Mouse (Mus musculus) adrenal gland, adult 18-20 months (tissue): ENCODE measurements around the gene Olfr1420. TPM values are rescaled to one million over a fixed set of nuclear protein-coding genes. Genes with fewer than 3 reads are reported as not detected.
"Not testable (repeated sequence)": the region's sequence is repeated elsewhere in the genome, so short reads cannot be mapped to it uniquely, and the experiment has no call there.

Experiments
- DNase-seq, 2 experiments: peaks; one replicate each; pipeline ENCODE4 v3.0.0; 2021 to 2022; ENCODE audit warnings: low spot score in 2 of 2
- long read RNA-seq, 2 experiments: library from polyadenylated mRNA; stranded (forward); transcript quantifications; one replicate each; pipeline ENCODE4 v2.0.0; 2021
- total RNA-seq, 2 experiments: library from RNA; stranded (reverse); gene quantifications; 1 replicate in 1 of 2; 2 replicates in 1 of 2; pipeline ENCODE4 v1.2.3; 2021

Olfr1420 gene
- total RNA-seq, result not detected
- long read RNA-seq, experiment 1, result 0 reads
- long read RNA-seq, experiment 2, result 0 reads

GRCm38 (mm10) chr19:11886265-11886664, at the start of gene Olfr1420:
Gene Olfr1420 (plus strand): TSS chr19:11886565.
- DNase-seq, result no peak

GRCm38 (mm10) chr19:11839119-11839518, 47.2 kb upstream of the Olfr1420 start, which contains the start of gene Olfr1417:
Gene Olfr1417 (minus strand): TSS chr19:11839219.
- no peak for DNase-seq

DNA sequence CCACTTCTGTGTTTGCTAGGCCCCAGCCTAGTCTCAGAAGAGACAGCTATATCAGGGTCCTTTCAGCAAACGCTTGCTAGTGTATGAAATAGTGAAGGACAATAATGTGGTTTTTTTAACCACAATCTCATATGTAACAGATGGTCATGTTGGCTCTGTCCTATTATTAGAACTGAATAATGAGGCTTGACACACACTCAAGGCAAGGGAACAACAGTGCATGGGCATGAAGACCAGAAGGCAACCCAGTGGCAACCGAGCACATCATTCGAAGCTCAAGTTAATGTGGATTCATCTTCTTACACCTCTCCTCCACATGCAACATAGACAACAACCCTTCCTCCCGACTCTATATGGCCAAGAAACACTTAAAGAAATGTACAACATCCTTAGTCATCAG, 40.0 kb upstream of the Olfr1420 start:
- DNase-seq, result no peak

DNA sequence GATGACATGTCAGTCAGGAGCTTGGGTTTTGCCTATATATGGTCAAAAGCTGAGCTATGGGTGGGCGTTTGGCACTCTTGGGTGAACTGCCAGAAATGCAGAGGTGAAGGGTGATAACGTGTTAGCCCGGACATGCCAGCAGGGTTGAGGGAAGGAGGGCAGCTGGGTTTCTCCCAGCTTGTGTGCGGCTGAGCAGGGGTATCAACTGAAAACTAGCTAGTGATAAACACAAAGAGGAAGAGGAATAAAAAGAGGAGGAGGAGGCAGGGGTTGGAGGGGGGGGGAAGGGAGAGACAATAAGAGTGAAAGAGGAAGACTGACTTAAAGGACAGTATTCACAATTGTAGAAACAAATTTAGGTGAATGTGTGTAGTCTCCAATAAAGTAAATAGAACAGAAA, 33.7 kb upstream of the Olfr1420 start:
- no peak for DNase-seq

DNA sequence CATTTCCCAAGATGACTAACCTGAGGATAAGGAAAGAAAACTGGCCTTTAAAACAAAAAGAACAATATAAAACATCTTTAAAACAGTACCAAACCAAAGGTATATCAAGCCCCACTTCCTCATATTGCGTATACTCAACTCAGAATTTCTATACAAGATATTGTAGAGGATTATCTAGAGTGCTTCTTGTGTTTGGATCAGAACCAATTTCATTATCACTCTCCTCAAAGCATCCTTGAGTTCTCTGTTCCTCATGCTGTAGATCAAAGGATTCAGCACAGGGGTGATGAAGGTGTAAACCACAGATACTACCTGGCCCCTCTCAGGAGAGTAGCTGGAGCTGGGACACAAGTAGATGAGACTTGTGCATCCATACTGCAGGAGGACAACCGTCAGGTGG, 31.5 kb upstream of the Olfr1420 start:
- no peak for DNase-seq

DNA sequence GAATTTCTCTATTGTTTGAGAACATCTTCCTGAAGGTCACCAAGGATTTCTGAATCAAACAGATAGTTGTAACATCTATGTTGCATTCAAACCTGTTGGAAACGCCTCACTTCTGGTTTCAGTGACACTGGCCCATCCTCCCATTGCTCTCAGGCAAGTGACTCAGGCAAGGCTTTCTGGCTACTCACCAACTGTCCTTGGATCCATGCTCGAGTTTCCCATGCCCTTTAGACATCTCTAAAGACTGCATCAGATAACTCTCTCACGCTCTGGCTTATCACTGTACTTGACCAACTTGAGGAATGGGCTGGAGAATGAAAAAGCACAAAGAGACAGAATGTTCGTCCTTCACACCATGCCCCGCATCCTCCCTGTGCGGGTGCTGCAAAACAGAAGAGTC, 29.9 kb upstream of the Olfr1420 start:
- peak in 1 of 2 experiments; percentile 19 for DNase-seq

DNA sequence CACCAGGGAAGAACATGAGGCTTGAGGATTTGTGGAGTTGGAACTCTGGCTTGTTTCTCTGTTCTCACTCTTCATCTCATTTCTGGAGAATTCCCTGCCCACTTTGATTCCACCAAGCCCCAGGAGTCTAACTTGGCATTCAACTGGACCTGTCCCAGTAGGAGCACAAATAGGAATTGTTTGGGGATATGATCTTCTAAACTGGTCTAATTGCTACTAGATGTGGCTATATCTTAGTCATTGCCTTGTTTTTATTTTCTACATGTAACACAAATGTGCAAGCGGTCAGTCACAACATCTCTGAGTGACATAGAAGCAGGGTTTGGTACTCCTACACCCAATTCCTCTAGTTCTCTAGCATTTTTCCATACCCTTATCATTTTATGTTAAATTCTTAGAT, 25.4 kb upstream of the Olfr1420 start, which contains the start of gene Olfr1418:
Gene Olfr1418 (minus strand): TSS at position 101 of the 400 bp plus-strand sequence.
- DNase-seq, result no peak

DNA sequence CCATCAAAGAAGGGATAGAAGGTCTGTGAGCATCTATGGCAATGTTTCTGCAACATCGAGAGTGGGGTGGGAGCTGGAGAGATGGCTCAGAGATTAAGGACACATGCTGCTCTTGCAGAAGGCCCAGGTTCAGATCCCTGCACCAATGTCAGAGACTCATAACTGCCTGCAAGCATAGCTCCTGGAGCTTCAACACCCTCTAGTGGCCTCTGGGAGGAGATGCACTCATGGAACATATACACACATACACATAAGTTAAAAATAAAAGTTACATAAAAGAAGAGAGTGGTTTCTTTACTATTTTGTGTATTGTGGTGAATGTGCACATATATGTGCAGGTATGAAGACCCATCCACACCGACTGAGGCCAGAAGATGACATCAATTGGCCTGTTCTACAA, 18.5 kb upstream of the Olfr1420 start:
- DNase-seq, result no peak

DNA sequence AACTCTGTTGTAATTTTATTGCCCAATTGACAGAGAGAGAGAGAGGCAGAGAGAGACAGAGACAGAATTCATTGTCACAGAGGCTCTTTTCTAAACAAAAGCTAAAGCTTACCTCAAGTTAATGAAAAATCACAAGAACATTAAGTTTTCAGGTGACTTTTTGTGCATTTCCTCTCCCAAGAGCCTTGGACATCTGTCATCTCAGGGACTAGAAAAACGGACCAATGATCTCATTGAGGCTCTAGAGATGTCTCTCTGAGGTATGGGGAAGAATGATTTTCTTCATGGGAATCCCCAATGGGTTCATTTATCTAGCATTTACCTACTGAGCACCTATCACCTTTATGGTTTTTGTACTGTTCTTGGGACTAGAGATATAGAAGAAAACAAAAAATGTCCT, 11.4 kb upstream of the Olfr1420 start, which contains the start of gene Olfr1419:
Gene Olfr1419 (minus strand): TSS at position 101 of the 400 bp plus-strand sequence.
- DNase-seq, result no peak

DNA sequence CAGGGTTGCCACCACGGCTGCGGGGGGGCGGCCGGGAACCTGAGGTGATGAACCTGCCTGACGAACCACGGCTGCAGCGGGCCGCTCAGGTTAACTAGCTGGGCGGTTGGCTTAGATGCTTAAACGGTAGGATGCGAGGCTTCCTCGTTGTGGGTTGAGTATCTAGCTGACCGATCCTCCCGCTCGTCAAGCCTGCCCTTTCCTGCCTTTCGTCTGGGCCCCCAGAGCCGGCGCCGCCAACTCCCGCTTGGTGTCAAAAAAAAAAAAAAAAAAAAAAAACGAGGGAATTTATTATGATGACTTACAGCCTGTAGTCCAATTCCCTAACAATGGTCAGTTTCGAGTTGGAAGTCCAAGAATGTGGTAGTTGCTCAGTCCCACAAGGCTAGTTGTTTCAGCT, 8.0 kb upstream of the Olfr1420 start:
- not testable (repeated sequence) for DNase-seq

- no peak for DNase-seq
Observed at GRCm38 (mm10) chr19:11911021-11911420, 24.7 kb downstream of the Olfr1420 start.

DNA sequence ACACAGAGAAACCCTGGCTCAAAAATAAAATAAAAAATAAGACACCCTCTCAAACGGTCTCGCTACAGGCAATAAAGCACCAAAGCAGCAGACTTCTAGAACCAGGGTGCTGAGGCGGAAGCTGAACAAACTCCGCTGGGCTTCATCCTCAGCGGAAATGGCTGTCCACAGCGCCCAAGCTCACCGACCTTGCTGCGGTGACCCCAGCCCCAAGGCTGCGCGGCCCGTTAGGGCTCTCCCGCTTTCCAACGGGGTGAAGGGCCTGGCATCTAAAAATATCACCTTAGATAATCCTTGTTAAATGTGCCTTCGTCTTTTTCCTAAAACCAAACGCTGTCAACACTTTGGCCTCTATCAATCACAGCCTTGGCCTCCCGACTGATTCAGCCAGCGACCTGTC, 25.2 kb downstream of the Olfr1420 start:
- peak in 1 of 2 experiments; percentile 40 for DNase-seq

GRCm38 (mm10) chr19:11912037-11912532, 25.7 kb downstream of the Olfr1420 start, which contains the start of gene Patl1:
Gene Patl1 (plus strand): TSS chr19:11912399.
- peak; percentile 95 to 96 for DNase-seq

DNA sequence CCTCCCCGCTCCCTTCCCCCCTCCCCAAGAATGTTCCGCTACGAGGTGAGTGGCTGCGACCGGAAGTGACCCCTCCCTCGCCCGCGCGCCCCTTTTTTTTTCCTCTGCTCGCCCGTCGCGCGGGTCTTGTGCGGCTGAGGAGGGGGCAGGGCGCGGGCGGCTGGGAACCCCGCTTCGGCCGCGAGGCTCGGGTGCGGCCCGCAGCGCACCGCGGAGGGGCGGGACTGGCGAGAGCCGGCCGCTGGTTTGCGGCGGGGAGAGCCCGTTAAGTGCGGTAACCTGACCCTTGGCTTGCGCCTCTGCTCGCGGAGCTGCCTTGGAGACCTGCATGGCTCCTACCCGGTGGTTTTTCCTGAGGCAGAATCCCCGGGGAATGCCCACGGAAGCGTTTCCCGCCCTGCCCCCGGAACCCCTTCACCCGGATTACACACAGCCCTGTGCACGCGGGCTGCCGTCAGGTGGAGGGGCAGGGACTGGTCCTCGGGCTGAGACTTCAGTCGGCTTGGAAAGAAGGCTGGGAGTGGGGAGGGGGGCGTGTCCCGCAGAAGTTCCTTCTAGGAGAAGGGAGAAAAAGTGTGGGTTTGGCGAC, 26.3 kb downstream of the Olfr1420 start:
- peak; percentile 42 to 64 for DNase-seq

DNA sequence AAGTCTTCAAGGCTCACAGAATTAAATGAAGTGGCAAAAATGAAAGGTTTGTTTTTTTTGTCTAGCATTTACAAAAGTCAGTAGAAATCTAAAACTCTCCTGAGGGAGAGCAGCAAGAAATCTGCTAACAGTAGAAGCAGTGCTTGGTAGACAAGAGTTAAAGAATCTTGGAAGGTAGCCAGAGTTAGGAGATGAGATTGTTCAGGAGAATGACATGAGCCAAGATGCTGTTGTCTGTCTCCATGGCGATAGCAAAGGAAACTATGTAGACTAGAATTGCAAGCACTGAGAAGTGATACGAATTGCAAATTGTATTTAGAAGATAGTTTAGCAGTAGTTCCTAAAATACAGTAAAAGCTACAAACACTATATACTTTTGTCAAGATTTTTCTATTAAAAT, 29.4 kb downstream of the Olfr1420 start:
- no peak for DNase-seq

- no peak for DNase-seq
Observed at GRCm38 (mm10) chr19:11922068-11922467, 35.7 kb downstream of the Olfr1420 start.

- not testable (repeated sequence) for DNase-seq
Observed at GRCm38 (mm10) chr19:11922515-11922914, 36.1 kb downstream of the Olfr1420 start.

GRCm38 (mm10) chr19:11926380-11926779, 40.0 kb downstream of the Olfr1420 start:
- no peak for DNase-seq

DNA sequence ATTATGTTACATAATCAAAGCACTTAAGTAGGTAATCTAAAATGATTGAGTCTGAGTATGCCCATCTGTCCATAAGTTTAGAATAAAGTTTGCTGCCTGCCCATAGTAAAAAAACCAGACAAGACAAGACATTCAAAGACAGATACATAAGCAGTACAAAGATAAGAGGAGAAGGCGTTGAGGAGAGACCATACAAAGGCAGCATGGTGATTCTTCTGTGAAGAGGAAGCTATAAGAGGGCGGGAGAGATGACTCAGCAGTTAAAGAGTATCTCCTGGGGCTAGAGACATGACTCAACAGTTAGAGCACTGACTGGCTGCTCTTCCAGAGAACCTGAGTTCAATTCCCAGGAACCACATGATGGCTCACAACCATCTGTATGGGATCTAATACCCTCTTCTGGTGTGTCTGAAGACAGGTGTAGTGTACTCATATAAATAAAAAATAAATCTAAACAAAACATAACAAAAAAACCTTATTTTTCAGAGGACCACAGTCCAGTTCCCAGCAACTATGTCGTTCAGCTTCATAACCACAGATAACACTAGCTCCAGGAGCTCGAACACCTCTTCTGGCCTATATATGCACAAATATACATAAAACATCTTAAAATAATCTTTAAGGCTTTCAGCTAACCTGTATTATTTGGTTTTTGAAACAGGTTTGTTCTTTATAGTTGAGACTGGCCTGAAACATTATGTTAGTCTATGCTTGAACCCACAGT, 41.8 kb downstream of the Olfr1420 start:
- DNase-seq, result no peak

DNA sequence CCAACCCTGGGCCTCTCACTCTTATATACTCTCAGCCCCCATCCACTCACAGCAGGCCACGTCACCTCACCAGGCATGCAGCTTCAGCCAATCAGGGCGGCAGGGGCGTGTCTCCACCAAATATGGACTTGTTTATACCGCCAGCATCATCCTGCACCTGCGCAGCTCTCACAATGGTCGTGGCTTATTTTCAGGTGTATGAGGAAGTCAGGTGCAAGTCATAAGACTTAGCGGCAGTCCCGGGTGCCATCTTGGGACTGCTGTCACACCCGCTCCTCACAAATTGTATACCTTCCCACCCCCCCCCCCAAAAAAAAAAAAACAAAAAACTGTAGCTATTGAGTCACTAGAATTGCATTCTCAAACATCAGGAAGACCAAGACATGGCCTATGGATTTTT, 60.1 kb downstream of the Olfr1420 start:
- DNase-seq, result not testable (repeated sequence)
